Mouse (Mus musculus) right cerebral cortex, postnatal 25 days (tissue): ENCODE results near the gene Spink8.

Source experiments
- DNase-seq: peaks from one replicate; pipeline ENCODE4 v3.0.0; 2022

Spink8 gene

DNA sequence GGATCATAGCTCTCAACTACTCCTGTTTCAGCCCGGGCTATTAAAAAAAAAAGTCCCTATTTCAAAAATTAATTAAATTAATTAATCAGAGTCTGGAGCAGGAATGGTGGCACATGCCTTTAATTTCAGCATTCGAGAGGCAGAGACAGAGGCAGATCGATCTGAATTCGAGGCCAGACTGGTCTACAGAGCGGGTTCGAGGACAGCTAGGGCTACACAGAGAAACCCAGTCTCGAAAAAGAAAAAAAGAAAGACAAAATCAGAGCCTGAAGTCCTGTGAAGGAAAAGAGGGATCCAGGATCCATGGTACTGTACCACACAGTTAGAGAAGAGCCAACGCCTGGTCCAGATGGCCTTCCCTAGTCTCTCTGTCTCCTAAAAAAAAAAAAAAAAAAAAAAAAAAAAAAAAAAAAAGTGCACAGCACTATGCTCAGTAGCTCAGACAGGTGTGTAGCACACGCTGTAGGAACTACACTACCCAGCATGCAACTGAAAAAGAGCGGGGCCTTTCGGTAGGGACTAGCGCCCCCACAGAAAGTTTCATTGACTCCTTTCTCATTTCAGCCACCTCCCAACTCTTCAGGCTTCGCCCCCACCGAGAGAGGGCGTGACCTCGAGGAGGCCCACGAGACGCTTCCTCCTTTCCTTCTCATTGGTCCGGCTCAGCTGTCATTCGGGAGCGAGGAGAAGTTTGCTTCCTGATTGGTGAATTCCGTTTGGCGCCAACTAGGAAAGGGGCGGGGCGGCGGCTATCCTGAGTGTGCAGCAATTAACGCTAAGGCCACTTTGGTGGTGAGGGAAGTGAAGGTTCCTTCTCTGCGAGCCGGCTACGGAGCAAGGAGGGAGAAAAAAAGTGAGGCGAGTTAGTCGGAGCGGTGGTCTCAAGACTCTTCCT lies 63.0 kb downstream of the Spink8 start, which contains the start of gene Cdc25a:
Cdc25a (plus strand) TSS at position 783 of the 895 bp plus-strand sequence.
- peak; percentile 94 for DNase-seq

GRCm38 (mm10) chr9:109875695-109876601 lies 63.9 kb downstream of the Spink8 start:
- DNase-seq, result peak; percentile 65
